Mouse (Mus musculus) inflammation-experienced regulatory T-cells (primary cell): Measurements from ENCODE around the gene Zfp991. TPM values are rescaled to one million over a fixed set of nuclear protein-coding genes. Genes with fewer than 3 reads are reported as not detected.

Experiments
- polyA plus RNA-seq, 2 experiments: library from polyadenylated mRNA; unstranded; fragments of 100-300 nt; shearing (Covaris generic); gene quantifications; one replicate each; pipeline ENCODE4 v1.2.1; 2017

Zfp991 gene
- 1 to 10 TPM; 5.5 to 5.7 TPM for polyA plus RNA-seq

DNA sequence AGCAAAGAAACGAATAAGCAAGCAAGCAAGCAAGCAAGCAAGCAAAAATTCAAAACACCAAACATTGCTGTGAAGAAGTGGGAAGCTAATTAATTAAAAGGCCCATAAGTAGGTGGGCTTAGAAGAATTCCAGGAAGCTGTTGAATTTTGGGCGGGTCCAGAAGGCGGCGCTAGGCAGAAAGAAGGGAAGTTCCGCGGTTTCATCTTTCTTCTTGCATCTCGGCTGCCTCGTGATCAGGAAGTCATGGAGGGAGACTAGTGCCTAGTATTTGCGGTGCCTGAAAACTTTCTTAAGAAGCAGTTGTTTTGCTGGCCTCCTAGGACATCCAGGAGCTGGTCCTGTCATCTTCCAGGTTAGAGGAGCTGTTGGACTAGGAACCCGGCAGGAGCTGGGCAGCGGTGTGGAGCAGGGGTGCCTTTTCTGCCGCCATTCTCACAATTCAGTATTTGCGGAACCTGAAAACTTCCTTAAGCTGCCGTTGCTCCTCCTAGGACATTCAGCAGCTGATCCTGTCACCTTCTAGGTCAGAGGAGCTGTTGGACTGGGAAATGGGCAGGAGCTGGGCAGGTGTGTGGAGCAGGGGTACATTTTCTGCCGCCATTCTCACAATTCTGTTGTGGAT, at the start of gene Zfp991:
Gene Zfp991 (plus strand): TSS at position 202 of the 623 bp plus-strand sequence.

Other genes with a start within 250 kb of the Zfp991 start
- 1 to 10 TPM in 1 of 2 experiments, under 1 TPM in 1; 0.23 to 2.3 TPM for gene Gm21411, start 222.4 kb upstream of the Zfp991 start, polyA plus RNA-seq
- gene Zfp989, start 160.1 kb upstream of the Zfp991 start, polyA plus RNA-seq: 10 to 100 TPM in 1 of 2 experiments, 1 to 10 TPM in 1; 3.6 to 10.2 TPM
- under 1 TPM in 1 of 2 experiments, not detected in 1; 0.28 TPM for gene Rex2, start 110.2 kb upstream of the Zfp991 start, polyA plus RNA-seq
- 1 to 10 TPM; 1.2 to 2.6 TPM for gene Zfp988, start 173.6 kb downstream of the Zfp991 start, polyA plus RNA-seq
- gene Zfp978, start 229.3 kb downstream of the Zfp991 start, polyA plus RNA-seq: under 1 TPM in 1 of 2 experiments, not detected in 1; 0.22 TPM